Mouse (Mus musculus): Measurements from ENCODE around the gene Naa35. TPM values are rescaled to one million over a fixed set of nuclear protein-coding genes. Genes with fewer than 3 reads are reported as not detected.
A peak's percentile ranks its signal among the peaks of the same experiment; 100 is the strongest.

The Naa35 gene
- polyA plus RNA-seq, 1 experiment from 2014 or later, result 83.3 TPM

GRCm38 (mm10) chr13:59640178-59640440 is 55.0 kb downstream of the Naa35 start:
- 85% methylated on average over 6 of the region's 6 CpGs for WGBS
- H3K4me3 ChIP-seq (replicated peaks), result no peak overlapping the region
- no peak for ATAC-seq (ENCODE audit: insufficient read depth, low FRiP score, low read depth)

DNA sequence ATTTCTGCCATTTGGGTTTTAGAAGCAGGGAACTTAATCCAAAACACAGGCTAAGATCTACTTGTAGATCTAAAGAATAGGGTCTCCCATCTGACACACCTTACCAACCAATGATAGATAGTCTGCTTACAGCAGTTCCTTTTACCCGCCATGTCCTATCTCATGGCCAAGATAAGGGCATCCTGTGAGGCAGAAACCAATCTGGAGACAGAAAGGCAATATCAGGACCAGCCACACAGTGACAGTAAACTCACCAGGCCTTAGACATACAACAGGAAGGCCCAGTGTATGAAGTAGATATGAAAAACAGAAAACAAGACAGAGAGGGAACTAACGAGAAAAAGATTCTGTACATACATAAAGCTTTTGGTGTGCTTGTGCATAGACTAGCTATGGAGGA is 57.8 kb downstream of the Naa35 start:
- Histone ChIP-seq H3K4me2 (no peak overlapping the region), H3K4me3 (replicated peaks) (no peak overlapping the region), H3K4me1 (no peaks in the 10 kb centered on the region), H3K36me3 (no peaks in the 10 kb centered on the region; the same call in 1 of the 2 replicates), H3K27me3 (replicated peaks) (no peaks in the 10 kb centered on the region), H3K9me3 (no peaks in the 10 kb centered on the region), H3K9ac (no peak overlapping the region), H3K27ac (no peak overlapping the region)
- WGBS, result 78% methylated on average over 2 of the region's 2 CpGs
- ATAC-seq (ENCODE audit: insufficient read depth, low FRiP score, low read depth), result peak; percentile 80

More at GRCm38 (mm10) chr13:59640178-59640440, 55.0 kb downstream of the Naa35 start:
- Histone ChIP-seq H3K36me3 (peaks cover 19% of the 10 kb centered on the region), H3K9ac (no peak overlapping the region), H3K4me2 (no peak overlapping the region), H3K27me3 (replicated peaks) (no peaks in the 10 kb centered on the region), H3K4me1 (no peaks in the 10 kb centered on the region), H3K27ac (no peak overlapping the region), H3K9me3 (no peaks in the 10 kb centered on the region)

GRCm38 (mm10) chr13:59645491-59645890 is 60.4 kb downstream of the Naa35 start:
- no peaks in the 10 kb centered on the region for H3K27me3 ChIP-seq (replicated peaks)
- no peak for ATAC-seq (ENCODE audit: insufficient read depth, low FRiP score, low read depth)
- no peaks in the 10 kb centered on the region; the same call in none of the 2 replicates for H3K36me3 ChIP-seq
- WGBS, result 81% methylated on average over 3 of the region's 3 CpGs
- H3K27ac ChIP-seq, result no peak overlapping the region
- no peak overlapping the region for H3K9ac ChIP-seq
- no peak overlapping the region for H3K4me2 ChIP-seq
- H3K9me3 ChIP-seq, result no peaks in the 10 kb centered on the region
- no peak overlapping the region for H3K4me3 ChIP-seq (replicated peaks)
- H3K4me1 ChIP-seq, result no peaks in the 10 kb centered on the region

DNA sequence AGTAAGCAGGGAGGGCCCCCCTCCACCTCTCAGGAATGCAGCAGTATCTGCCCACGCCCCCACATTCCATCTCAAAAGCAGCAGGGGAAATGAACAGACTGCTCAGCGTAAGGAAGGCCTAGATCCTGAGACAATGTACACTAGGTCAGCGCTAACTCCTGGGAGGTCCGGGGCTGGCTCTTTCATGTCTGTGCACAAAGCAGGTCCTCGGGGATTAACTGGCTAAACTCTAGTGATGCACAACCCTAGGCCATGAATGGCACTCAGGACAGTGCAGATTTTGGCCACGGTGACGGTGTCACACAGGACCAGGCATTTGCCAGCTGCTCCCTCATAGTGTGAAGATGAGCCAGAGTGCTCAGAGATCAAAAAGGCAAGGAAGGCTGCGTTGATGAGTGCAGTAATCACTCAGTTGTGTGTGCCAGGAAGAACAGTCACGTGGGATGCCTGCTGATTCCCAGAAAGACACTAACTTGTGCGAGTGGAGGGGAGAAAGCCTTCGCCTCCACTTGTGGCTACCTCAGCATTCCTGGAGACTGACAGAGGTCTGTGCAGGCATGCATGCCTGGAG is 61.7 kb downstream of the Naa35 start:
- Histone ChIP-seq H3K27me3 (replicated peaks) (no peaks in the 10 kb centered on the region), H3K36me3 (no peaks in the 10 kb centered on the region; the same call in 1 of the 2 replicates), H3K9me3 (no peaks in the 10 kb centered on the region), H3K4me1 (no peaks in the 10 kb centered on the region), H3K27ac (peak overlapping the region; percentile 11; the same call in 1 of the 2 replicates), H3K9ac (no peak overlapping the region), H3K4me3 (replicated peaks) (no peak overlapping the region), H3K4me2 (no peak overlapping the region)
- ATAC-seq (ENCODE audit: insufficient read depth, low FRiP score, low read depth), result no peak
- 46% methylated on average over 11 of the region's 11 CpGs for WGBS

DNA sequence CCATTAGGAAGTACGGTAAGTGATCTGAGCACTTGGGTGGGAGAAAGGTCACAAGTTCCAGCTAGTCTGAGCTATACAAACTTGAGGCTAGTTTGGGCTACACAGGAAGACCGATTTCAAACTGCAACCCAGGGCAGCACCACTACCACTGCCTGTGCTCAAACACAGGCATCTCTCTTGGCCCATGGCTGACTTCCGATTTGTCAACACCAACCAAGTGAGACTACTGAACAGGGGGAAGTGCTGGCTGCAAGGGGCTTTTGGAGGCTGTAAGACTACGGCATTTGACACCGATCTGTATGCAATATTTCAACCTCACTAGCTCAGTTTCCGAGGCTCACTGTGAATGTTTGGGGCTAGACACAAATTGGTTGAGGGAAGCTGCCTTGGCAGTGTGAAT is 62.4 kb downstream of the Naa35 start:
- Histone ChIP-seq H3K4me2 (no peak overlapping the region), H3K36me3 (no peaks in the 10 kb centered on the region; the same call in 1 of the 2 replicates), H3K4me1 (no peaks in the 10 kb centered on the region), H3K4me3 (replicated peaks) (no peak overlapping the region), H3K9ac (no peak overlapping the region), H3K27me3 (replicated peaks) (no peaks in the 10 kb centered on the region), H3K27ac (no peak overlapping the region), H3K9me3 (no peaks in the 10 kb centered on the region)
- ATAC-seq (ENCODE audit: insufficient read depth, low FRiP score, low read depth), result no peak
- WGBS, result 71% methylated on average over 6 of the region's 6 CpGs

GRCm38 (mm10) chr13:59648598-59648997 is 63.5 kb downstream of the Naa35 start:
- Histone ChIP-seq H3K9me3 (no peaks in the 10 kb centered on the region), H3K4me2 (no peak overlapping the region), H3K36me3 (no peaks in the 10 kb centered on the region; the same call in 1 of the 2 replicates), H3K9ac (no peak overlapping the region), H3K4me1 (0 out of 2 replicates have a peak, but pooled peaks cover 5% of the 10 kb centered on the region), H3K27me3 (replicated peaks) (no peaks in the 10 kb centered on the region), H3K27ac (no peak overlapping the region), H3K4me3 (replicated peaks) (no peak overlapping the region)
- WGBS, result 81% methylated on average over 6 of the region's 6 CpGs
- no peak for ATAC-seq (ENCODE audit: insufficient read depth, low FRiP score, low read depth)

DNA sequence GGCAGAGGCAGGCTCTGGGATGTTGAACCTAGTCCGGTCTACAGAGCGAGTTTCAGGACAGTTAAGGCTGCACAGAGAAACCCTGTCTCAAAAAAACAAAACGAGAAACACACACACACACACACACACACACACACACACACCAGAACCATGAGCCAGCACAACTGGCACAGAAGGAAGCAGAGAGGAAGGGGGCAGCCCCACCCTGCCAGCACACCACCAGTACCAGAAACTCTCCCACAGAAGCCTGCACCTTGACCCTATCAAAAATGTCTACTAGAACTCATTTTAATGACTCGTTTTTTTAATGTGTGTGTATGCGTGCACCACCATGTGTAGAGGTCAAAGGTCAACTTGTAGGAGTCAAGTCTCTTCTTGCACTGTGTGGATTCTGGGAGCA is 64.7 kb downstream of the Naa35 start:
- H3K27me3 ChIP-seq (replicated peaks), result no peaks in the 10 kb centered on the region
- 74% methylated on average over 5 of the region's 5 CpGs for WGBS
- H3K9me3 ChIP-seq, result no peaks in the 10 kb centered on the region
- no peak overlapping the region for H3K9ac ChIP-seq
- no peak overlapping the region for H3K4me3 ChIP-seq (replicated peaks)
- no peak for ATAC-seq (ENCODE audit: insufficient read depth, low FRiP score, low read depth)
- no peaks in the 10 kb centered on the region; the same call in 1 of the 2 replicates for H3K36me3 ChIP-seq
- H3K4me1 ChIP-seq, result 0 out of 2 replicates have a peak, but pooled peaks cover 7% of the 10 kb centered on the region
- H3K4me2 ChIP-seq, result no peak overlapping the region
- H3K27ac ChIP-seq, result no peak overlapping the region

GRCm38 (mm10) chr13:59652651-59653050 is 67.6 kb downstream of the Naa35 start:
- Histone ChIP-seq H3K4me1 (peaks cover 12% of the 10 kb centered on the region; the same call in 1 of the 2 replicates), H3K4me3 (replicated peaks) (no peak overlapping the region), H3K36me3 (no peaks in the 10 kb centered on the region; the same call in 1 of the 2 replicates), H3K9ac (no peak overlapping the region), H3K9me3 (no peaks in the 10 kb centered on the region), H3K4me2 (no peak overlapping the region), H3K27ac (no peak overlapping the region), H3K27me3 (replicated peaks) (no peaks in the 10 kb centered on the region)
- 60% methylated on average over 5 of the region's 5 CpGs for WGBS
- no peak for ATAC-seq (ENCODE audit: insufficient read depth, low FRiP score, low read depth)

- Histone ChIP-seq H3K4me1 (peaks cover 12% of the 10 kb centered on the region; the same call in 1 of the 2 replicates), H3K36me3 (no peaks in the 10 kb centered on the region; the same call in 1 of the 2 replicates), H3K4me2 (no peak overlapping the region), H3K4me3 (replicated peaks) (no peak overlapping the region), H3K27me3 (replicated peaks) (no peaks in the 10 kb centered on the region), H3K9ac (no peak overlapping the region), H3K9me3 (no peaks in the 10 kb centered on the region), H3K27ac (no peak overlapping the region)
- ATAC-seq (ENCODE audit: insufficient read depth, low FRiP score, low read depth), result no peak
- WGBS, result 64% methylated on average over 3 of the region's 3 CpGs
Measured at GRCm38 (mm10) chr13:59653136-59653535, 68.1 kb downstream of the Naa35 start.

DNA sequence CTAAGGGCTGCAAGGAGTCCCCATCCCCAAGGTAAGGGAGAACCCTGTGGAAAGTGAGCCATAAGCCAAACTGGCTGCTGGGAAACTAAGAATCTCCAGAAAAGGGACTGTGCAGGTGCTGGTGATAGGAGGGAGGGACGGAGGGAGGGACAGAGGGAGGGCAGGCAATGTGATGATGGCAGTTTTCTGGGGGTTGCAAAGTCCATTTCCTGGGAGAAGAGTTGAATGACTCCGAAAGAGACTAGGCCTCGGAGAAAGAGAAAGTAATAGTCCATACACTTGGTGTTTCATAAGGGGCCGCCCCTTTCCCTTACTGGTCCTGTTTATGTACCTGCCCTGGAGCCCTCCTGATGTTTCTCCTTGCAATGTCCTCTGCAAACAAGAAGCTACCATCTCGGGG is 69.4 kb downstream of the Naa35 start:
- Histone ChIP-seq H3K36me3 (no peaks in the 10 kb centered on the region), H3K9ac (no peak overlapping the region), H3K27me3 (replicated peaks) (no peaks in the 10 kb centered on the region), H3K4me1 (peaks cover 12% of the 10 kb centered on the region; the same call in 1 of the 2 replicates), H3K27ac (no peak overlapping the region), H3K4me2 (no peak overlapping the region), H3K4me3 (replicated peaks) (no peak overlapping the region), H3K9me3 (no peaks in the 10 kb centered on the region)
- WGBS, result 81% methylated on average over 5 of the region's 5 CpGs
- no peak for ATAC-seq (ENCODE audit: insufficient read depth, low FRiP score, low read depth)

- no peak overlapping the region for H3K4me2 ChIP-seq
- H3K36me3 ChIP-seq, result no peaks in the 10 kb centered on the region; the same call in 1 of the 2 replicates
- H3K4me3 ChIP-seq (replicated peaks), result no peak overlapping the region
- H3K9ac ChIP-seq, result no peak overlapping the region
- H3K27me3 ChIP-seq (replicated peaks), result no peaks in the 10 kb centered on the region
- no peak overlapping the region for H3K27ac ChIP-seq
- WGBS, result 90% methylated on average over 15 of the region's 15 CpGs
- no peaks in the 10 kb centered on the region for H3K9me3 ChIP-seq
- no peak for ATAC-seq (ENCODE audit: insufficient read depth, low FRiP score, low read depth)
- peaks cover 12% of the 10 kb centered on the region; the same call in 1 of the 2 replicates for H3K4me1 ChIP-seq
Measured at GRCm38 (mm10) chr13:59655718-59656315, 70.8 kb downstream of the Naa35 start.

GRCm38 (mm10) chr13:59656316-59656832 is 71.3 kb downstream of the Naa35 start:
- H3K36me3 ChIP-seq, result no peaks in the 10 kb centered on the region; the same call in 1 of the 2 replicates
- no peak for ATAC-seq (ENCODE audit: insufficient read depth, low FRiP score, low read depth)
- WGBS, result 66% methylated on average over 10 of the region's 10 CpGs
- H3K9ac ChIP-seq, result no peak overlapping the region
- 0 out of 2 replicates have a peak overlapping the region, but pooled peaks have one; percentile 5 for H3K27ac ChIP-seq
- peaks cover 12% of the 10 kb centered on the region; the same call in 1 of the 2 replicates for H3K4me1 ChIP-seq
- H3K9me3 ChIP-seq, result no peaks in the 10 kb centered on the region
- H3K4me2 ChIP-seq, result no peak overlapping the region
- H3K4me3 ChIP-seq (replicated peaks), result no peak overlapping the region
- no peaks in the 10 kb centered on the region for H3K27me3 ChIP-seq (replicated peaks)
